8 mouse cellular contexts compared by ENCODE assay signal in the genomic region with DNA sequence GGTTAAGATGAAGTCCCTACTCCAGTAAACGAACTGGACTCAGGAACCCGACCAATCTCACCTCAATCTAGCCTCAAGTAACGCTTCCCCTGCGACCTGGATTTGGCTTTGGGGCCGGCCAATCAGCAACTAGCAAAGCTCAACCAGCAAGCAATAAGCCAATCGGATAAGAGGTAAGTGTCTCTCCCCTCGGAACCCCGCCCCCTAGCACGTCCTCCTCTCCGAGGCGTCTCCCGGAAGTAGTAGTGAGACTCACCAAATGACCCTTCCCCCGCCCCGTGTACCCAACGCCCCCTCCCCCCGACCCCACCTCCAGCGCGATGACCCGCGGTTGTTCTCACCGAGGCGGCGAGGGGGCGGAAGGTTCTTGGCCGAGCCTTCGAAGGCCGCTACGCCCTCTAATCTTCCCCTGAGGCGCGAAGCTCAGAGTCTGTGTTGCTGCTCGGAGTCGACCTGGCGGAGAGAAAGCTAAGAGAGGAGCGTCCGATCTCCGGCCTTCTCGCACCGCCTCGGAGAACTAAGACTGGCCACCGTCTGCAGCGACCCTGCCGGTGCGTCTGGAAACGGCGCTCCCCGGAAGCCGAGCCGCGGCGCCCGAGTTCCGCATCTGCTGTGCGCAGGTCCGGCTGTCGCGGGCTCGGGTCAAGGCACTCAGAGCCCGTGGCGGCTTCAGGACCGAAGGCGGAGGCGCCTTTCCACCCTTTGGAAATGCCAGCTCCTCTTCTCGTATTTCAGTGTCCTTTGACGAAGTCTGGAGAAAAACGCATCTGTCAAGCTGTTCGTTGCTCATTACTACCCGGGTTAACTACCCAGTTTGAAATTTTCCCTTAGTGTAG. TPM values are rescaled to one million over a fixed set of nuclear protein-coding genes. Genes with fewer than 3 reads are reported as not detected.
DNase-seq lines count a peak whose midpoint lies in the region; ATAC-seq and TF ChIP-seq lines count a peak whose summit lies in the region.

A gene (minus strand): TSS at position 677 of the 836 bp plus-strand sequence.

- ATAC-seq in heart, embryonic 11.5 days (replicated peaks; ENCODE audit: insufficient number of reproducible peaks, low FRiP score, low TSS enrichment): peak; percentile 99
- peak; percentile 100 for ATAC-seq in kidney, embryonic 16.5 days (ENCODE audit: low FRiP score, low TSS enrichment)

- H3K27me3 ChIP-seq in C2C12 (ENCODE audit: control insufficient read depth, insufficient read depth, insufficient read length) (no peaks in the 10 kb centered on the region), myocyte (ENCODE audit: control insufficient read depth, insufficient read depth, insufficient read length) (no peaks in the 10 kb centered on the region)
- no peaks in the 10 kb centered on the region for H3K27me3 ChIP-seq in erythroblast, embryonic 14.5 days (ENCODE audit: control insufficient read depth)
- no peaks in the 10 kb centered on the region for H3K27me3 ChIP-seq in heart, embryonic 11.5 days (ENCODE audit: control insufficient read depth, insufficient read depth, low read length)
- no peaks in the 10 kb centered on the region for H3K27me3 ChIP-seq in kidney, embryonic 16.5 days (ENCODE audit: insufficient read depth, low read length)
- H3K27me3 ChIP-seq in liver, adult 2 months (ENCODE audit: control insufficient read depth, insufficient read depth, low read length): no peaks in the 10 kb centered on the region
- H3K27me3 ChIP-seq in splenic B cell, adult 2 months (ENCODE audit: control insufficient read depth, insufficient read depth, low read length, poor library complexity, severe bottlenecking): no peaks in the 10 kb centered on the region

- H3K4me2 ChIP-seq in heart, embryonic 11.5 days: peak within 1 kb of the TSS; percentile 83
- peak within 1 kb of the TSS; percentile 61 for H3K4me2 ChIP-seq in kidney, embryonic 16.5 days (replicated peaks; ENCODE audit: low read depth, low read length)
- H3K4me2 ChIP-seq in myocyte (ENCODE audit: low read depth): peak within 1 kb of the TSS; percentile 91

- H3K9ac ChIP-seq in heart, embryonic 11.5 days (ENCODE audit: low read depth, low read length): peak within 1 kb of the TSS; percentile 92
- H3K9ac ChIP-seq in kidney, embryonic 16.5 days (replicated peaks; ENCODE audit: low read length): peak within 1 kb of the TSS; percentile 93
- H3K9ac ChIP-seq in liver, adult 2 months (ENCODE audit: low read depth, low read length): peak within 1 kb of the TSS; percentile 87

- peak within 1 kb of the TSS; percentile 59 for H3K4me3 ChIP-seq in C2C12 (ENCODE audit: insufficient read depth, poor library complexity, severe bottlenecking)
- H3K4me3 ChIP-seq in erythroblast, embryonic 14.5 days (replicated peaks): peak within 1 kb of the TSS; percentile 94
- H3K4me3 ChIP-seq in heart, embryonic 11.5 days (ENCODE audit: low read depth, low read length): peak within 1 kb of the TSS; percentile 76
- H3K4me3 ChIP-seq in kidney, embryonic 16.5 days (ENCODE audit: low read length): peak within 1 kb of the TSS; percentile 86
- H3K4me3 ChIP-seq in liver, adult 2 months (ENCODE audit: insufficient read depth, low read depth, low read length): peak within 1 kb of the TSS; percentile 93
- H3K4me3 ChIP-seq in myocyte: peak within 1 kb of the TSS; percentile 70

- H3K4me1 ChIP-seq in erythroblast, embryonic 14.5 days (ENCODE audit: control insufficient read depth): peaks cover 29% of the 10 kb centered on the region
- H3K4me1 ChIP-seq in heart, embryonic 11.5 days (ENCODE audit: control insufficient read depth, insufficient read depth, low read length): peaks cover 6% of the 10 kb centered on the region
- peaks cover 15% of the 10 kb centered on the region for H3K4me1 ChIP-seq in kidney, embryonic 16.5 days (ENCODE audit: insufficient read depth, low read length)
- peaks cover 11% of the 10 kb centered on the region for H3K4me1 ChIP-seq in liver, adult 2 months (ENCODE audit: control insufficient read depth, insufficient read depth, low read length)

- H3K36me3 ChIP-seq in C2C12 (ENCODE audit: control insufficient read depth, insufficient read depth) (peaks cover 29% of the 10 kb centered on the region), myocyte (ENCODE audit: control insufficient read depth, insufficient read depth) (peaks cover 18% of the 10 kb centered on the region)
- H3K36me3 ChIP-seq in erythroblast, embryonic 14.5 days (ENCODE audit: control insufficient read depth): peaks cover 34% of the 10 kb centered on the region
- peaks cover 9% of the 10 kb centered on the region; the same call in 1 of the 2 replicates for H3K36me3 ChIP-seq in heart, embryonic 11.5 days (ENCODE audit: control insufficient read depth, insufficient read depth, low read length)
- peaks cover 27% of the 10 kb centered on the region for H3K36me3 ChIP-seq in kidney, embryonic 16.5 days (ENCODE audit: insufficient read depth, low read length)
- peaks cover 24% of the 10 kb centered on the region for H3K36me3 ChIP-seq in liver, adult 2 months (ENCODE audit: control insufficient read depth, insufficient read depth, low read length)
- H3K36me3 ChIP-seq in splenic B cell, adult 2 months (ENCODE audit: control insufficient read depth, insufficient read depth, low read length, poor library complexity, severe bottlenecking): peaks cover 6% of the 10 kb centered on the region; the same call in 1 of the 2 replicates

- DNase-seq in brain, embryonic 14.5 days (ENCODE audit: low read depth): peak; percentile 98
- peak; percentile 95 for DNase-seq in liver, adult 2 months (ENCODE audit: extremely low read depth, low read depth, low spot score)
- peak; percentile 95 for DNase-seq in splenic B cell, adult 2 months (ENCODE audit: low read depth, low spot score)

- WGBS in heart, embryonic 11.5 days (ENCODE audit: insufficient replicate concordance): under 1% methylated on average over 66 of the region's 67 CpGs
- under 1% methylated on average over 57 of the region's 67 CpGs for WGBS in kidney, embryonic 16.5 days
- under 1% methylated on average over 66 of the region's 67 CpGs for WGBS in liver, adult 2 months

- TF ChIP-seq POLR2A in brain, embryonic 14.5 days (IDR thresholded peaks at IDR 0.05; ENCODE audit: borderline replicate concordance, extremely low read depth, insufficient read depth, insufficient read length, poor library complexity, severe bottlenecking): peak; percentile 56; the same call in 1 of the 2 replicates
- peak; percentile 75; the same call in 1 of the 2 replicates for TF ChIP-seq POLR2A in liver, adult 2 months (IDR thresholded peaks at IDR 0.05; ENCODE audit: extremely low read depth, insufficient read depth, low read length)
- peak; percentile 70 for TF ChIP-seq POLR2A in myocyte (IDR thresholded peaks at IDR 0.05; ENCODE audit: insufficient read length, low read depth)

- TF ChIP-seq CTCF in C2C12 (IDR thresholded peaks at IDR 0.05; ENCODE audit: control insufficient read depth, insufficient read depth, insufficient read length): no peak
- no peak for TF ChIP-seq CTCF in brain, embryonic 14.5 days (IDR thresholded peaks at IDR 0.05; ENCODE audit: borderline replicate concordance, extremely low read depth, insufficient read depth, insufficient read length)
- TF ChIP-seq CTCF in liver, adult 2 months (IDR thresholded peaks at IDR 0.05; ENCODE audit: low read depth, low read length): 0 out of 2 replicates have a peak, but pooled peaks have one; percentile 14

- H3K79me2 ChIP-seq in C2C12 (ENCODE audit: control insufficient read depth, insufficient read depth): peaks cover 30% of the 10 kb centered on the region
- H3K79me2 ChIP-seq in liver, adult 2 months (ENCODE audit: control insufficient read depth, insufficient read depth, low read length): peaks cover 3% of the 10 kb centered on the region; the same call in 1 of the 2 replicates
- no peaks in the 10 kb centered on the region for H3K79me2 ChIP-seq in myocyte (ENCODE audit: control insufficient read depth, insufficient read depth)

- no peaks in the 10 kb centered on the region for H3K9me3 ChIP-seq in erythroblast, embryonic 14.5 days (ENCODE audit: control insufficient read depth, low read length)
- H3K9me3 ChIP-seq in heart, embryonic 11.5 days (replicated peaks; ENCODE audit: control insufficient read depth, low read length): no peaks in the 10 kb centered on the region
- H3K9me3 ChIP-seq in kidney, embryonic 16.5 days (ENCODE audit: low read length): no peaks in the 10 kb centered on the region

- H3K27ac ChIP-seq in heart, embryonic 11.5 days (ENCODE audit: low read depth, low read length): peak within 1 kb of the TSS; percentile 97
- peak within 1 kb of the TSS; percentile 99 for H3K27ac ChIP-seq in kidney, embryonic 16.5 days (ENCODE audit: low read length)
- H3K27ac ChIP-seq in liver, adult 2 months (replicated peaks; ENCODE audit: insufficient read depth, low read depth, low read length): peak within 1 kb of the TSS; percentile 99

- H3K79me3 ChIP-seq in C2C12 (ENCODE audit: low read depth): peaks cover 16% of the 10 kb centered on the region

- H3ac ChIP-seq in C2C12 (ENCODE audit: control insufficient read depth, insufficient read length, low read depth) (peak within 1 kb of the TSS; percentile 74), myocyte (ENCODE audit: control insufficient read depth, insufficient read length) (peak within 1 kb of the TSS; percentile 75)

TF ChIP-seq in C2C12, 6 proteins besides CTCF, POLR2A, EP300 and RAD21 (continues in another document):
- TF ChIP-seq MYOD1 (IDR thresholded peaks at IDR 0.05; ENCODE audit: control insufficient read depth, insufficient read length, low read depth): no peak
- TF ChIP-seq CEBPB (IDR thresholded peaks at IDR 0.05; ENCODE audit: low read depth): no peak
- no peak for TF ChIP-seq MYOG (IDR thresholded peaks at IDR 0.05; ENCODE audit: control insufficient read depth, extremely low read depth, insufficient read length)
- no peak for TF ChIP-seq MAX (IDR thresholded peaks at IDR 0.05)
- no peak for TF ChIP-seq FOSL1 (IDR thresholded peaks at IDR 0.05; ENCODE audit: insufficient read depth, low read length, poor library complexity, severe bottlenecking)

TF ChIP-seq in myocyte, 11 proteins besides CTCF, POLR2A, EP300 and RAD21 (continues in another document):
- TF ChIP-seq MYOG (IDR thresholded peaks at IDR 0.05; ENCODE audit: control insufficient read depth in 1 of 3, insufficient read depth in 1 of 3, insufficient read length in 2 of 3, low read depth in 2 of 3) (peak in 2 of 3 experiments; percentile 70 to 71), MYOD1 (IDR thresholded peaks at IDR 0.05; ENCODE audit: control insufficient read depth in 1 of 3, insufficient read length in 2 of 3, low read depth in 2 of 3) (peak in 1 of 3 experiments; percentile 47), POLR2AphosphoS2 (IDR thresholded peaks at IDR 0.05; ENCODE audit: insufficient read length, low read depth) (peak; percentile 64)

RNA-seq across cellular contexts. Expression of the gene that starts here (rescaled TPM):
- 14.7 TPM for polyA plus RNA-seq in C2C12 (2012; fragmentation: generic; extraction: Trizol)
- 16.1 and 16.3 TPM in 2 replicates for polyA plus RNA-seq in brain, embryonic 14.5 days (2012; rRNA removed)
- polyA plus RNA-seq in erythroblast, embryonic 14.5 days (2012): 0.90 and 1.8 TPM in 2 replicates
- polyA plus RNA-seq in heart, embryonic 11.5 days (2014; fragmentation: Nextera tagmentation; extraction: Ambion mirVana): 29.8 and 40.7 TPM in 2 replicates
- 71.2 and 71.9 TPM in 2 replicates for polyA plus RNA-seq in kidney, embryonic 16.5 days (2015; fragmentation: Nextera tagmentation; extraction: Ambion mirVana)
- 28.4 and 29.4 TPM in 2 replicates for total RNA-seq in liver, adult 2 months (2014; rRNA removed)
- polyA plus RNA-seq in liver, adult 2 months (2012; rRNA removed): 12.5 and 14.0 TPM in 2 replicates
- 17.2 TPM for polyA plus RNA-seq in myocyte (2012; fragmentation: generic; extraction: Trizol)

Comparison
In these comparisons a context has a peak if more than half of its experiments do, and no peak if none do; other contexts are left out.
1. Peak in every context shown above with its lines: DNase-seq, ATAC-seq, H3K4me3 ChIP-seq and H3K27ac ChIP-seq.